Mouse (Mus musculus) 3T3-L1 (cell line): Measurements from ENCODE around the gene Dnaaf2.
"Not testable (repeated sequence)": the region's sequence is repeated elsewhere in the genome, so short reads cannot be mapped to it uniquely, and the experiment has no call there.

Experiments
- DNase-seq: peaks from one replicate; pipeline ENCODE4 v3.0.0-alpha.2; 2015; ENCODE audit warnings: low read depth, low spot score

The Dnaaf2 gene

DNA sequence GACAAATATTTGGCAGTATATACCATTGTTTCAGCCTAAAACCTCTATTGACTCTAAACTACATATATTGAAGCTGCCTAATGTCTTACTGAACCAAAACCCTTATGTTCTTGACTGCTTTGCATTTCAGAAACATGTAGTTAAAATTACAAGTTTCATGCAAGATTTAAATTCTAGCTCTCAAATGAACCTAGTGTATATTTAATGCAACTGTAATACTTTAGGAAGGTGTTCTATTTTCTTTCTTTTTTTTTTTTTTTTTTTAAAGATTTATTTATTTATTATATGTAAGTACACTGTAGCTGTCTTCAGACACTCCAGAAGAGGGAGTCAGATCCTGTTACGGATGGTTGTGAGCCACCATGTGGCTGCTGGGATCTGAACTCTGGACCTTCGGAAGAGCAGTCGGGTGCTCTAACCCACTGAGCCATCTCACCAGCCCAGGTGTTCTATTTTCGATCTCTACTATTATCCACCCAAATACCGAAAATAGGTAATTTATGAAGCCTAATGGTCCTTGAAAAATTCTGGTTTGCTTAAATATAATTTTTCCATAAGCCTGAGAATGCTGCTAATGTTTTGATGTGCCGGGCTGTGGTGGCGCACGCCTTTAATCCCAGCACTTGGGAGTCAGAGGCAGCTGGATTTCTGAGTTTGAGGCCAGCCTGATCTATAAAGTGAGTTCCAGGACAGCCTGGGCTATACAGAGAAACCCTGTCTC, 31.2 kb downstream of the Dnaaf2 start:
- DNase-seq = not testable (repeated sequence)

DNA sequence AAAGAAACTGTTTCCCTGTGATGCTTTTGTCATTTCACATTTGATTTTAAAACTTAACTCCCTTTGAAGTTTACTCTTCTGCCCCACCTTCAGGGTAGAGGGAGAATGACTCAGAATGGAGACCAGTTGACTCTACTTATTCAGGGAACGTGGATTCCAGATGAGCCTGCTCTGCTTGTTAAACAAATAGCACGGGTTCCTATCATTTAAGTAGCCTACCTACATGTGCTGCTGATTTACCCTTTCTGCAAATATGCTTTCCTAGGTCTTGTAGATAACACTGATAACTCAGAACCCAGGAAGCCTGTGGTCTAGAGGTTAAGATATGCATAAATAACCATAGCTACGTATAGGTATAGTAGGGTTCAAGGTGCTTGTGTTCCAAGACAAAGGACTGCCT, 33.3 kb downstream of the Dnaaf2 start:
- DNase-seq = peak; percentile 32

DNA sequence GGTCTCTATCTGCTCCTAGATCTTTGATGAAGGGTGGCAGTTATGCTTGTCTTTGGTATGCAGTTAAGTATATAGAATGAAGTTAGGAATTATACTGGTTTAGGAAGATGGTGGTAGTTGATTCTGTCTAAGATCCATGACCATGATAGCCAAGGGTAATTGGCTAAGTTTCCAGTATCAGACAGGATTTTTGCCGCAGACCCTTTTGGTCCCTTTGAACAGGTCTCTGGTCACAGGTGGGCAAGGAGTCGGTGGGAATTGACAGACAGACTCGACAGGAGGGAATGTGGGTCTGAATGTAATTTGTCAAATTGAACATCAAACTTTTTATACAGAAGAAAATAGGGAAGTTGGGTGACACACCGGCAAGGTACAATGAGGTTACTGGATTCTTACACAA, 34.6 kb downstream of the Dnaaf2 start:
- not testable (repeated sequence) for DNase-seq

DNA sequence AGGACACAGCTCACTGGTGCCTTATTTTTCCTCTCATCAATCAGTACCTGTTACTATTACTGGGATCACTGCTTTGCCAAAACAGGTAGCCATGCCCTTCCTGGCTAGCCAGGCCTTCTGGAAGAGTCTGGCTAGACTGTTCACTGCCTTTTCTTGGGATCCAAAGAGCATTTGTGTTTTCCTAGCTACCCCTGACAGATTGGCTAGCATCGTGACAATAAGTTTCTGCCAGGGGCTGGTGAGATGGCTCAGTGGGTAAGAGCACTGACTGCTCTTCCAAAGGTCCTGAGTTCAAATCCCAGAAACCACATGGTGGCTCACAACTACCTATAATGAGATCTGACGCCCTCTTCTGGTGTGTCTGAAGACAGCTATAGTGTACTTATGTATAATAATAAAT, 37.6 kb downstream of the Dnaaf2 start:
- DNase-seq = not testable (repeated sequence)

DNA sequence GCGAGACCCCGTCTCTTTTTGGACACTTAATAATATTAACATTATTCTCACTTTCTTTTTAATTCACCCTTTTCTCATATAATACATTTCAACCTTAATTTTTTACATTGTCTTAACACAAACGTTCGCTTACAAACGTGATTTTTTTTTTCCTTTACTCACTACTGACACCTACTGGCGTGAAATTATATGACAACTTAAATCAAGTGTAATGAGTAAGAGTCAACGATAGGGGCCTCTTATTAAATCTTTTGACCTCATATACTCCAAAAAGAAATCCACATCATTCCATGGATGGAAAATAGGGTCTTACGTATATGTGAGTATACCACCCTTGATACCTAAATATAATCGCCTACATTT, 38.7 kb downstream of the Dnaaf2 start:
- peak; percentile 86 for DNase-seq

DNA sequence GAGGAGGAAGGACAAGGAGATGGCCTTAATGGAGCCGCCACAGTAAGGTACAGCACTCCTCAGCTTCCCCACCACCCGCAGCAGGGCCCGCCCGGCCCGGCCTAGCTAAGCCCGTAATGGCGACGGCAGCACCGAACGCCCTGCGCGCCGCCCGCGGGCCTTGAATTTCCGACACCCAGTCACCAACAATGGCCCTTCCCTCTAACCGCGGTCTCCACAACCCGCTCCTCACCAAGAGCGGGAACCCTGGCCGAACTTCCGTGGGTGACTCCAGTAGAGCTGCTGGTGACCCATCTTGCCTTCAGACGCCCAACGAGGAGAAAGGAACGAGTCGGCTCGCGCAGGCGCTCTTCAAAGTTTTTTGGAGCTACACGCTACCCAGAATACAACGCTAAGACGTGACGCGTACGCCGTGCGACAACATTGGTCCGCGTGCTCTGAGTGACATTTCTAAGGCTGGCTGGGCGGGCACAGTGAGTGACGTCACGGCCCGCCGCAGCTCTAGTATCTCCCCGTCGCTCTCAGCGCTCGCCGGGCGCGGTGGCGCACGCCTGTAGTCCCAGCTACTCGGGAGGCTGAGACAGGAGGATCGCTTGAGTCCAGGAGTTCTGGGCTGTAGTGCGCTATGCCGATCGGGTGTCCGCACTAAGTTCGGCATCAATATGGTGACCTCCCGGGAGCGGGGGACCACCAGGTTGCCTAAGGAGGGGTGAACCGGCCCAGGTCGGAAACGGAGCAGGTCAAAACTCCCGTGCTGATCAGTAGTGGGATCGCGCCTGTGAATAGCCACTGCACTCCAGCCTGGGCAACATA, 39.3 kb downstream of the Dnaaf2 start, which contains the start of gene Rps29:
Gene Rps29 (minus strand): TSS at position 422 of the 813 bp plus-strand sequence.
- DNase-seq = peak; percentile 100

DNA sequence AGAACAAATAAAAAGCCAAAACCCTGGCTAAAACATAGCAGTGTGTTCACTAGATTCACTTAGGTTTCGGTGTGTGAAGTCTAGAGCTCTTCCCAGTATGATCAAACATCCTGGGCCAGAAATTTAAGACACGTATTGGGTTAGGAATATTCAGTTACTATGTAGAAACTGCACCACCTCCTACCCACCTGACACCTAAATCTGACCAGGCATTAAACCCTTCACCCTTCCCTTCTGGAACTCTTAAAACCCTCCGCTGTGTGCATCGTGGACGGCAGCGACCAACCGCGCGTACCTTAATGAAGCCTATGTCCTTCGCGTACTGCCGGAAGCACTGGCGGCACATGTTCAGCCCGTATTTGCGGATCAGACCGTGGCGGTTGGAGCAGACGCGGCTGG, 39.9 kb downstream of the Dnaaf2 start:
- DNase-seq = peak; percentile 42

DNA sequence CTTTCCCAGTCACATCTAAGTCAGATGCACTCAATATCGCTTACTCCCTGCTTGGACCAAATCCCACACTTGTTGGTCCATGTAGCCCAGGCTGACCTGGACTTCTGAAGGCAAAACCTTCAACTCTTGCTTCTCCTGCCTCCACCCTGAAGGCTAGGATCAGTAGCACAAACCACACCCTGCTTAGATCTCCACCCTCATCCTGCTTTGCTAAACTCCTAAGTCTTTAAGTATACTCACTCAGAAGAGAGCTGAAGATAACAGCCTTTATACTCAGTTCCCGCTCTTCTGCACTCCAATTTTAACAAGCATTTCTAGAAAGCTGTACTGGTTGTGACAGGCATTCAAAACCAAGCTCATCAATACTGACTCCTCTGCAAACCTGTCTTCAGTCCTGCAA, 41.1 kb downstream of the Dnaaf2 start:
- no peak for DNase-seq

DNA sequence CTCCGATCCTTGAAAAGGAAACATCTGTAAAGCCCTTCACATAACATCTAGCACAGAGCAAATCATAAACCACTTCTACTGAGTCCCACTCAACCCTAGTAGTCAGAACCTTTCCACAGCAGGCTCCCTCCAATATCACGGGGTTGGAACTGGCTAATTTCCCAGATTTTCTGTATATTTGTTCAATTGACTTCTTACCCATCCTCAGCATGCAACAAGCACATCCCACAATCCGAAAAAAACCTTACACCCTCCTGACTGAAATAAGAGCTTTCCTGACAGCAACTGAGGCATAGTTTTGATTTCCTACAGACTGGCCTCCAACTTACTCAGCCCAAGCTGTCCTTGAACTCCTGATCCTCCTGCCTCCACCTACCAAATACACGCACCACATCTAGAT, 41.8 kb downstream of the Dnaaf2 start:
- no peak for DNase-seq

DNA sequence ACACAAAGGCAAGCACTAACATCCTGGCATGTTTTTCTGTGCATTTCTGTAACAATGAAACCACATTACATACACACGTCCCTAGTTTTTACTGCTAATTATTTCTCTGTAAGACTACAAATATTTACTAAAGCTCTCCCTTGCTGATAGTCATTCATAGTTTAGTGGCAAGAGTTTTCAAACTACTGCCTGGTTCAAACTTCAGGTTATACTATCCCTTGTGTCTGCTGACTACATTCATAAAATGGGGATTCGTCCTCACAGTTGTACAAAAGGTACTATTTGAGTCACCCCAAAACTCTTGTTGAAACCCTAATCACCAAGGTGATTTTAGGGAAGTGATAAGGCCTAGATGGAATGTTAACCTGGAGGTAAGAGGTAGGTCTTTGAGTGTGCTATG, 42.3 kb downstream of the Dnaaf2 start:
- DNase-seq = no peak

DNA sequence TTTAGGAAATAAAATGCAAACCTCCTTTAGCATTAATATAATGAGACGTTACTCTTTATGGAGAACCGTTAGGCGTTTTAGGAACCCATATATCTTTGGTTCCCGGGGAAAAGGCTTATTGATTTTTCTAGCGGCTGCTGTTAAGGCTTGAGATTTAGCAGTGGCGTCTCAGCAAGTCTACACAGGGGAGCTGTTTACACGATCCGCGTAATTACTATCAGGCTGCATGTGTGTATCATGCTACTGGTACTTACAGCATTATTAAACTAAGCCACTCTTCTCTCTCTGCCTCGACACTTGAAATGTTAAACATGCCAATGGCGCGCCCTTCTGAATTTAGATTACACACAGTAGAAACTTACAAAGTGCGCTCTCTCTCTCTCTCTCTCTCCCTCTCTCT, 48.2 kb downstream of the Dnaaf2 start:
- no peak for DNase-seq

DNA sequence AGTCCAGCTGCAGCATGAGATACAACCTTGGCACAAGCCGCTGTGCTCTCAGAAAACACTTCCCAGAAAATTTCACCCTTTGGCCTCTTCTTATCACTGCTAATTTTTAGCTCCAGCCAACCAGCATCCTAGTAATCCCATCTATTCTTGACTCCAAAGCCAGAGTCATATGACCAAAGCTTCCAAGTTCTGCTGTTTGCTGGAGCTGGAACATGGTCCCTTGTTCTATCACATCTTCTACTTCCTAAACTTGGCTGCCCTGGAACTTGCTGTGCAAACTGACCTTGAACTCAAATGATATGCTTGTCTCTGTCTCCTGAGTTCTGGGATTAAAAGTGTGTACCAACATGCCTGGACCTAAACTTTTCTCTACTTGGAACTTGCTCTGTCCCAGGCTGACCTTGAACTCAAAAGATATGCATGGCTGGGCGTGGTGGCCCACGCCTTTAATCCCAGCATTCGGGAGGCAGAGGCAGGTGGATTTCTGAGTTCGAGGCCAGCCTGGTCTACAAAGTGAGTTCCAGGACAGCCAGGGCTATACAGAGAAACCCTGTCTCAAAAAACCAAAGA, 51.0 kb downstream of the Dnaaf2 start:
- no peak for DNase-seq

DNA sequence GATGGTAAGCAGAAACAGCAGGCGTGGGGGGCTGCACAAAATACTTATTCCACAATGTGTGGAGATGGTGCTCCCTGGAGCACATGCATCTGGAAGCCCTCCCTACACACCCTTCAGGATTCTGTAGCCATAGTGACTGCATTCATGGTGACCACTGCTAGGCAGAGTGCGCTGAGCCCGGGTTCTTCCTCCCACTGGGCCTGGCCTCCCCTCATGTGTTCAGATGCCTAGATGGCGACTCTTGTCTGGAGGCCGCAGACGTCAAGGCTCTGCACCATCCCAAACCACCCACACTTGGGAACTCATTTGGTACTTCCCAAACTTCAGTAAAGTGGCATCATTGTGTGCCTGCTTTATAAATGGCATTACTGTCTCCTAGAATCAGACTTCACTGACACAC, 54.8 kb downstream of the Dnaaf2 start:
- no peak for DNase-seq

DNA sequence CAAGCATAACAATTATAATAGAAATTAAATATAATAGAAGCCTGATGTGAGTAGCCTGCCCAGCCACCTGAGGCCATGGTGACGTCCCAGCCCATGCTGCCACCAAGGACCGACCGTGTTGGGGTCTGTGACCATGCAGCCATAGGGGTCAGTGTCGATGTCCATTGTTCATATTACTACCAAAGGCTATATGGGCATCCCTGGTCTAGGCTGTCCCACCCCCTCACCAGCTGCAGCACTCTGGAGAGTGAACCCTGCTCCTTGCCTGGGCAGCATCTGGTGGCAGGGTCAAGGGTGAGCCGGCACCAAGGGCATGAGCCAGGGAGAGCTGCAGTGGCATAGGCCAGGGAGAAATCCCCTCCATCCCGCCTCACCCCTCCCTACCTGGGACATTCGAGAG, 58.4 kb downstream of the Dnaaf2 start:
- DNase-seq = no peak

DNA sequence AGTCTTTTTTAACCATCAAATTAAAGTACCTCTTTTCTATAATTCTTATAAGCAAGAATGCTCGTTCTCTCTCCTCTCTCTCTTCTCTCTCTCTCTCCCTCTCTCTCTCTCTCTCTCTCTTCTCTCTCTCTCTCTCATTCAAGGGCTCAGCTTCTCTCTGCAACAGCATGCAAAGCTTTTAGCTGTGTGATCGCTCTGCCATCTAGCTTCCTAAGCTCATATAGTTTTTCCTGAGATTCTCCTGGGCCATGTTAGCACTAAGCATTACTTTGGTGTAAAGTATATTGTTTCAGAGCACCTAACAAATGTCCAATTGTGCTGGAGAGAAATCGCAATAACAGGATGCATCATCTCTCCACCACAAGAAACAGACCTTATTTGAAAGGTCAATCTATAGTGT, 59.0 kb downstream of the Dnaaf2 start:
- DNase-seq = no peak
